In genomic region chr12:73507105-73507504, GRCm38 (mm10) we compare ENCODE assay signal across 8 mouse cellular contexts. TPM values are rescaled to one million over a fixed set of nuclear protein-coding genes. Genes with fewer than 3 reads are reported as not detected.
DNase-seq lines count a peak whose midpoint lies in the region; ATAC-seq and TF ChIP-seq lines count a peak whose summit lies in the region.
"Had no signal": no experiment of that assay in that cellular context is flagged by ENCODE, and none has a peak within 500 bp of the region (broad histone marks: within the 10 kb centered on the region; RNA-seq: fewer than 3 reads in every experiment).

No protein-coding gene starts in this region.

- no peaks in the 10 kb centered on the region for H3K27me3 ChIP-seq in limb, embryonic 14.5 days (ENCODE audit: control insufficient read depth, insufficient read depth, low read length)
- no peaks in the 10 kb centered on the region for H3K27me3 ChIP-seq in forebrain, embryonic 16.5 days (replicated peaks; ENCODE audit: control insufficient read depth, insufficient read depth, low read length)

- 54% methylated on average over 14 of the region's 14 CpGs for WGBS in lung, adult 2 months
- WGBS in limb, embryonic 14.5 days = 58% methylated on average over 14 of the region's 14 CpGs
- 85% methylated on average over 14 of the region's 14 CpGs for WGBS in forebrain, embryonic 16.5 days

- no peak for TF ChIP-seq CTCF in lung, adult 2 months (IDR thresholded peaks at IDR 0.05; ENCODE audit: insufficient read depth, low read length)

- no peaks in the 10 kb centered on the region for H3K9me3 ChIP-seq in limb, embryonic 14.5 days (ENCODE audit: control insufficient read depth, low read length)
- no peaks in the 10 kb centered on the region for H3K9me3 ChIP-seq in forebrain, embryonic 16.5 days (ENCODE audit: control insufficient read depth, low read length)

- ATAC-seq in limb, embryonic 14.5 days (ENCODE audit: low FRiP score, low read depth) = peak; percentile 32; the same call in 1 of the 2 replicates
- ATAC-seq in forebrain, embryonic 16.5 days = no peak
- no peak for ATAC-seq in megakaryocyte progenitor cell, adult 5-6 weeks (replicated peaks; ENCODE audit: poor library complexity)

- no peak for TF ChIP-seq POLR2A in lung, adult 2 months (IDR thresholded peaks at IDR 0.05; ENCODE audit: borderline replicate concordance, extremely low read depth, low read depth, low read length)
- no peak for TF ChIP-seq POLR2A in limb, embryonic 14.5 days (IDR thresholded peaks at IDR 0.05; ENCODE audit: borderline replicate concordance, extremely low read depth, insufficient read depth, insufficient read length)

- no peak overlapping the region for H3K9ac ChIP-seq in limb, embryonic 14.5 days (ENCODE audit: low read depth, low read length, severe bottlenecking)
- H3K9ac ChIP-seq in forebrain, embryonic 16.5 days (replicated peaks; ENCODE audit: low read depth, low read length) = no peak overlapping the region

- DNase-seq in lung, adult 18-20 months = peak; percentile 37 to 59
- DNase-seq in lung, adult 2 months = no peak
- peak; percentile 80 for DNase-seq in gastrocnemius, postnatal 25 days
- DNase-seq in limb, embryonic 14.5 days (ENCODE audit: low spot score) = peak; percentile 49
- peak; percentile 52 for DNase-seq in testis, postnatal 10 days (ENCODE audit: low spot score)

- H3K4me1 ChIP-seq in lung, adult 2 months (ENCODE audit: control insufficient read depth, insufficient read depth, low read length) = no peaks in the 10 kb centered on the region
- peaks cover 31% of the 10 kb centered on the region for H3K4me1 ChIP-seq in limb, embryonic 14.5 days (ENCODE audit: control insufficient read depth, insufficient read depth, low read length)
- H3K4me1 ChIP-seq in forebrain, embryonic 16.5 days (replicated peaks; ENCODE audit: control insufficient read depth, insufficient read depth, low read length) = no peaks in the 10 kb centered on the region
- H3K4me1 ChIP-seq: megakaryocyte, embryonic 14.5 days had no signal

- no peaks in the 10 kb centered on the region for H3K36me3 ChIP-seq in limb, embryonic 14.5 days (ENCODE audit: control insufficient read depth, insufficient read depth, low read length)
- no peaks in the 10 kb centered on the region for H3K36me3 ChIP-seq in forebrain, embryonic 16.5 days (ENCODE audit: control insufficient read depth, insufficient read depth)

- no peak overlapping the region for H3K4me2 ChIP-seq in limb, embryonic 14.5 days (replicated peaks; ENCODE audit: low read depth, low read length, severe bottlenecking)
- no peak overlapping the region for H3K4me2 ChIP-seq in forebrain, embryonic 16.5 days (ENCODE audit: low read length)

- no peak overlapping the region for H3K4me3 ChIP-seq in lung, adult 2 months (replicated peaks; ENCODE audit: extremely low read depth, low read depth, low read length)
- H3K4me3 ChIP-seq in limb, embryonic 14.5 days (replicated peaks; ENCODE audit: low read length) = no peak overlapping the region
- no peak overlapping the region for H3K4me3 ChIP-seq in forebrain, embryonic 16.5 days (replicated peaks; ENCODE audit: low read length)
- H3K4me3 ChIP-seq: megakaryocyte, embryonic 14.5 days had no signal

- H3K27ac ChIP-seq in limb, embryonic 14.5 days (replicated peaks; ENCODE audit: low read depth, low read length) = peak overlapping the region; percentile 70
- no peak overlapping the region for H3K27ac ChIP-seq in forebrain, embryonic 16.5 days (ENCODE audit: low read length)

RNA-seq across cellular contexts. Expression of gene Tmem30b, which starts 39.1 kb away (rescaled TPM):
- 15.5 and 18.4 TPM in 2 replicates for polyA plus RNA-seq in lung, adult 2 months (2012; rRNA removed)
- under 1 TPM; 0.21 to 0.46 TPM for total RNA-seq in gastrocnemius, postnatal 25 days (2021)
- polyA plus RNA-seq in limb, embryonic 14.5 days (2012; rRNA removed) = 13.8 and 19.8 TPM in 2 replicates
- 16.9 and 17.0 TPM in 2 replicates for polyA plus RNA-seq in limb, embryonic 14.5 days (2014; fragmentation: Nextera tagmentation; extraction: Ambion mirVana)
- polyA plus RNA-seq in forebrain, embryonic 16.5 days (2015; fragmentation: Nextera tagmentation; extraction: Ambion mirVana) = 0.22 and 0.46 TPM in 2 replicates
- total RNA-seq in megakaryocyte progenitor cell, adult 5-6 weeks (2015) = not detected in 2 replicates
- total RNA-seq in megakaryocyte progenitor cell, adult 5-6 weeks (2017) = not detected in 2 replicates

Comparison
In these comparisons a context has a peak if more than half of its experiments do, and no peak if none do; other contexts are left out.
1. RNA of gene Tmem30b, which starts 39.1 kb away (polyA plus RNA-seq): 13.8 to 19.8 TPM in limb, embryonic 14.5 days and 15.5 to 18.4 TPM in lung, adult 2 months; 0.22 to 0.46 TPM in forebrain, embryonic 16.5 days; every median in the first group is over 10 times any median in the second.